Mouse (Mus musculus): ENCODE data around the gene Tmem50a. TPM values are rescaled to one million over a fixed set of nuclear protein-coding genes. Genes with fewer than 3 reads are reported as not detected.

The Tmem50a gene
- polyA plus RNA-seq, 1 experiment: 169 TPM

DNA sequence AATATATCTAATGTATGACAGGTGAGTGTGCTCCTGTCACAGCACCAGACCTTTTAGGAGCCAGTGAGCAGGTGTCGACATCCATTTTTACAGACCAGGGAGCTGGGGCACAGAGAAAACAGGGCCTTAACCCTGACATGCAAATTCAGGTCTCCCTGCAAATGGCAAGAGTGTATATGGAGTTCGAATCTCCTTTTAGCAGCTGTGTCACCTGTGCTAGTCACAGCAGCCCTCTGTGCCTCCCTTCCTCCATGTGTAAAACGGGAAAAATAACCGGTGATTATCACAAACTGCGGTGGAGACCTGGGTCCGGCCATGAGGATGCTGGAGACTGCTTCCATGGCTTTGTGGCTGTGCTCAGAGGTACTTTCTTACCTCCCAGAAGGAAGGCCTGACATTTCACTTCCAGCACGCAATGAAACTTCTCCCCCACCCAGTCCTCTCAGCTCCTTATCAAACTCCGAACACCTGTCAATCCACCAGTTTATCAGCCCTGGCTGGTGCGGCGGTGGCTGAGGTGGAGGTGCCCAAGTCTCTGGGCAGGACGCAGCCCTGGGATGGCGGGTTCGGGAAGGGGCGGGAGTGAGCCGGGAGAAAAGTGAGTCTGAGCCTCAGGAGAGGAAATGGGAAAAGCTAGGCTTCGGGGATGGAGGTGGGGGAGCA, 45.6 kb downstream of the Tmem50a start:
- 19% methylated on average over 16 of the region's 16 CpGs for WGBS
- H3K4me3 ChIP-seq (replicated peaks; ENCODE audit: extremely low read depth, low read depth, low read length): no peak overlapping the region
- no peak for DNase-seq
- no peaks in the 10 kb centered on the region for H3K4me1 ChIP-seq (ENCODE audit: control insufficient read depth, insufficient read depth, low read length)
- TF ChIP-seq CTCF (IDR thresholded peaks at IDR 0.05; ENCODE audit: insufficient read depth, low read length): no peak

DNA sequence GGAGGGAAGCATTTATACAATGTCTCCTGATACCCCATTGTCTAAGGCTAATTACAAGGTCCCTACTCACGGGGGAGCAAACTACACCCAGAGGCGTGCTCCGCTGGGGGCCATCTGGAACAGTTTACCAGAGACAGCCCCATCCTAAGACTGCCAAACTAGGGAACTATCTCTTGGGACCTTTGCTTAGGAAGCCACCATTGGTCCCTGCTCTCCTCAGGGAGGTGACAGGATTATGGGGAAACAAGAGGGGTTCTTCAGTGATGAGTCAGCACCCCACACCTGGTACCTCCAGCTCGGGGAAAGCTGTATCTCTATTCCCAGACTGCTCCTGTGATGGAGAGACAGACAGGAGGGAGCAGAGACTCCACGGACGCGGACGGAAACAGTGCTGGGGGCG, 46.3 kb downstream of the Tmem50a start:
- WGBS: 38% methylated on average over 8 of the region's 9 CpGs

DNA sequence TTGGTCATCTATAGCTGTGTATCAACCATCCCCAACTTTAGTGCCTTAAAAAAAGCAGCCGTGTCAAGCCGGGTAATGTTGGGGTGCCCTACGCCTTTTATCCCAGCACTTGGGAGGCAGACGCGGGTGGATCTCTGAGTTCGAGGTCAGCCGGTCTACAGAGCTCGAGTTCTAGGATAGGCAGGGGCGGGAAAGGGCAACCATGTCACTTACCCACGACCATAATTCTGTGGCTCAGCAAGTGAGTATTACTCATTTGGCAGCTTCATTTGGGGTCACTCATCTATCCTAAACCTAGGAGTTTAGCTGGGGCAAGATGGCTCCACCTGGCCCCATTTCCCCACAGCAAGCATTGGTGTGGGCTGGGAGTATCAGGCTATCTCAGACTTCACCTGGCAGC, 46.8 kb downstream of the Tmem50a start:
- H3K4me3 ChIP-seq (replicated peaks; ENCODE audit: extremely low read depth, low read depth, low read length): no peak overlapping the region
- H3K4me1 ChIP-seq (ENCODE audit: control insufficient read depth, insufficient read depth, low read length): no peaks in the 10 kb centered on the region
- TF ChIP-seq CTCF (IDR thresholded peaks at IDR 0.05; ENCODE audit: insufficient read depth, low read length) (no peak), POLR2A (IDR thresholded peaks at IDR 0.05; ENCODE audit: borderline replicate concordance, extremely low read depth, low read depth, low read length) (no peak)
- 85% methylated on average over 10 of the region's 10 CpGs for WGBS
- no peak for DNase-seq

More for the DNA sequence above, 46.3 kb downstream of the Tmem50a start:
- Histone ChIP-seq H3K4me1 (ENCODE audit: control insufficient read depth, insufficient read depth, low read length) (no peaks in the 10 kb centered on the region), H3K4me3 (replicated peaks; ENCODE audit: extremely low read depth, low read depth, low read length) (no peak overlapping the region)
- DNase-seq: no peak
- no peak for TF ChIP-seq POLR2A (IDR thresholded peaks at IDR 0.05; ENCODE audit: borderline replicate concordance, extremely low read depth, low read depth, low read length)
- TF ChIP-seq CTCF (IDR thresholded peaks at IDR 0.05; ENCODE audit: insufficient read depth, low read length): no peak

DNA sequence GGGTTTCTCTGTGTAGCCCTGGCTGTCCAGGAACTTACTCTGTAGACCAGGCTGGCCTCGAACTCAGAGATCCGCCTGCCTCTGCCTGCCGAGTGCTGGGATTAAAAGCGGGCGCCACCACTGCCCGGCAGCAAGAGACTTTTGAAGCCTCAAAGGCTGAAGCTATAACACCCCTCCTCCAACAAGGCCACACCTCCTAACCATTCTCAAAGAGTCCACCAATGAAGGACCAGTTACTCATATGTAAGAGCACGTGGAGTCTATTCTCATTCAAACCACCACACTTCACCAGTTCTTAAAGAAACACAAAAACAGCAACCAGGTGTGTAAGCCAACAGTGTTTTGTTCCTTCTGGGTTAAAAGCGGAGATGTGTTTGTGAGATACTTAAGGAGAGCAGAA, 47.2 kb downstream of the Tmem50a start:
- TF ChIP-seq CTCF (IDR thresholded peaks at IDR 0.05; ENCODE audit: insufficient read depth, low read length): no peak
- no peak for TF ChIP-seq POLR2A (IDR thresholded peaks at IDR 0.05; ENCODE audit: borderline replicate concordance, extremely low read depth, low read depth, low read length)
- no peak for DNase-seq
- H3K4me3 ChIP-seq (replicated peaks; ENCODE audit: extremely low read depth, low read depth, low read length): no peak overlapping the region
- 85% methylated on average over 8 of the region's 8 CpGs for WGBS
- no peaks in the 10 kb centered on the region for H3K4me1 ChIP-seq (ENCODE audit: control insufficient read depth, insufficient read depth, low read length)

DNA sequence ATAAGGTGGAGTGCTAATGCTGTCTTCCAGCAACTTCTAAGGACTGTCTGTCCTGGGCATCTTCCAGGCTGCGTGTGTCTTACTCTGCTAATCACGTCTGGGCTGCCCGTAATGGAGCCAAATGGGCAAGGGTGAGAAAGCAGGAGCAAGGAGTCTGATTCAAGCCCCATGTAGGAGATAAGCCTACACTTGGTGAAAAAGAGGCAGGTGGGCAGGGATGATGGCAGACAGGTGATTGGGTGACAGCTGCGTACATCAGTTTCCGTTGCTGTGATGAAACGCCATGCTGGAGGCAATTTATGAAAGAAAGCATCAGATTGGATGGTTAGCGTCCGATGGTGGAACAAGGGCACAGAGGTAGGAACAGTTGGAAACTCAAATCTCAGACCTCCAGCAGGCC, 47.6 kb downstream of the Tmem50a start:
- Histone ChIP-seq H3K4me3 (replicated peaks; ENCODE audit: extremely low read depth, low read depth, low read length) (no peak overlapping the region), H3K4me1 (ENCODE audit: control insufficient read depth, insufficient read depth, low read length) (no peaks in the 10 kb centered on the region)
- no peak for DNase-seq
- 90% methylated on average over 8 of the region's 8 CpGs for WGBS
- TF ChIP-seq CTCF (IDR thresholded peaks at IDR 0.05; ENCODE audit: insufficient read depth, low read length) (no peak), POLR2A (IDR thresholded peaks at IDR 0.05; ENCODE audit: borderline replicate concordance, extremely low read depth, low read depth, low read length) (no peak)

DNA sequence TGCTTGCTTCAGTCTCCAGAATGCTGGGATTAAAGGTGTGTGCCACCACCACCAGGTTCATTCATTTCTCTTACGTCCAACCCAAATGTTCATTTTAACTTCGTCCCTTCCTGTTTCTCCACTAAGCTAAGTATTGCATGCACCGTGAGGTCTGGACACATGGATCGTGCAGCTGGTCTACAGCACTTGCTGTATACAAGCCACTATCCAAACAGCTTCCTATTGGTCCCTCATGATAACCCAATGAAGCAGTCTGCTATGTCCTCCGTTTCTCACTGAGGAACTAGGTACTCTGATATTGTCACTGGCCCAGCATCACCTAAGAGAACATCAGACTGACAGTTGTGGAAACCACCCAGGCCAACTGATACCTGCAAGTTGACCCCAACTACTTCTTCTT, 49.0 kb downstream of the Tmem50a start:
- Histone ChIP-seq H3K4me1 (ENCODE audit: control insufficient read depth, insufficient read depth, low read length) (no peaks in the 10 kb centered on the region), H3K4me3 (replicated peaks; ENCODE audit: extremely low read depth, low read depth, low read length) (no peak overlapping the region)
- TF ChIP-seq CTCF (IDR thresholded peaks at IDR 0.05; ENCODE audit: insufficient read depth, low read length): no peak
- TF ChIP-seq POLR2A (IDR thresholded peaks at IDR 0.05; ENCODE audit: borderline replicate concordance, extremely low read depth, low read depth, low read length): no peak
- DNase-seq: no peak
- 79% methylated on average over 5 of the region's 5 CpGs for WGBS

DNA sequence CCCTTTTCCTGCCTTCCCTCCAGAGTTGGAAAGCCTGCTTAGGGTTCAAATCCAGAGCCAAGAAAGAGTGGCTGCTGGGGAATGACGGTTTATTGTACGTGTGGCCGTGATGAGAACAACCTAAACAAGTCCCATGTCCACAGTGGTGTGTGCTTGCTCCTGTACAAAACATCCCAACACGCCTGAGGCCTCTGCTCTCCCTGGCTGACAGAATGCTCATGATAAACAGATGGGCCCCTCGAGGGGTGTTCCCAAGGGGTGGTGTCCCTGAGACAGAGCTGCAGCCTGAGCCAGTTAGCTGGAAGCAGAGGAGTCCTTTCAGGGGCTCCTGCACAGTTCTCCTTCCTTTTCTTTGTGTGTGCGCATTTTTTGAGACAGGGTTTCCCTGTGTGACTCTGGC, 49.5 kb downstream of the Tmem50a start:
- no peak overlapping the region for H3K4me3 ChIP-seq (replicated peaks; ENCODE audit: extremely low read depth, low read depth, low read length)
- H3K4me1 ChIP-seq (ENCODE audit: control insufficient read depth, insufficient read depth, low read length): no peaks in the 10 kb centered on the region
- DNase-seq: no peak
- WGBS: 68% methylated on average over 6 of the region's 6 CpGs
- TF ChIP-seq CTCF (IDR thresholded peaks at IDR 0.05; ENCODE audit: insufficient read depth, low read length) (no peak), POLR2A (IDR thresholded peaks at IDR 0.05; ENCODE audit: borderline replicate concordance, extremely low read depth, low read depth, low read length) (no peak)

DNA sequence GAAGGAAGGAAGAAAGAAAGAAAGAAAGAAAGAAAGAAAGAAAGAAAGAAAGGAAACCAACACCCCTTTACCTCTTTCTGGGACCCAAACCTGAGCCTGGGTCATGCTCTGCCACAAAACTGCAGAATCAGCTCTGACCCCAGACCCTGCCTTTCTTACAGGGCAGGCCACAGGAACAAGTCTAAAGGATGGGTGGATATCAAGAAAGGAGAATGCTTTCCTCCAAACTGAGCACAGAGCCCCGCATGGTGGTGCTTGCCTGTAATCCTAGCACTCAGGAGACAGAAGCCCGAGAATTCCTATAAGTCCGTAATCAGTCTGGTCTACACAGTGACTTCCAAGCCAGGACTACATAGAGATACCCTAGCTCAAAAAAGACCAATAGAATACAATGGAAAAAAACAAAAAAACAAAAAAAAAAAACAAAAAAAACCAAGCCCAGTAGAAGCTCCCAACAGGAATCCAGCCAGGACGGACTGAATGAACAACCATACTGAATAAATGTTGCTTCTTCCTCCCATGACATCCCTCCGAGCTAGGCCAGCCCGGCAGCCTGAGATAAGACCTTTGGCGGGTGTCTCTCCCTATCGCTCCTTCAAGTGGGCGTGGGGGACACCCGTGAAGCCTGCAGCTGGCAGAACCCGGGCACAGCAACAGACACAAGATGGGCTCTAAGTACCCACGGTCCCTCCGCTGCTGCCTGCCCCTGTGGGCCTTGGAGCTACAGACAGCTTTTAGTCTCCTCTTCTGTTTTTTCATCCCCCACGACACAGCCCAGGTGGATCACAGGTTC, 50.7 kb downstream of the Tmem50a start, which contains the start of gene Rhd:
TSS of gene Rhd (plus strand) at position 600 of the 793 bp plus-strand sequence.
- H3K4me1 ChIP-seq (ENCODE audit: control insufficient read depth, insufficient read depth, low read length): no peaks in the 10 kb centered on the region
- TF ChIP-seq POLR2A (IDR thresholded peaks at IDR 0.05; ENCODE audit: borderline replicate concordance, extremely low read depth, low read depth, low read length) (no peak), CTCF (IDR thresholded peaks at IDR 0.05; ENCODE audit: insufficient read depth, low read length) (no peak)
- H3K4me3 ChIP-seq (replicated peaks; ENCODE audit: extremely low read depth, low read depth, low read length): no peak within 1 kb of the TSS
- no peak for DNase-seq
- 64% methylated on average over 14 of the region's 14 CpGs for WGBS

DNA sequence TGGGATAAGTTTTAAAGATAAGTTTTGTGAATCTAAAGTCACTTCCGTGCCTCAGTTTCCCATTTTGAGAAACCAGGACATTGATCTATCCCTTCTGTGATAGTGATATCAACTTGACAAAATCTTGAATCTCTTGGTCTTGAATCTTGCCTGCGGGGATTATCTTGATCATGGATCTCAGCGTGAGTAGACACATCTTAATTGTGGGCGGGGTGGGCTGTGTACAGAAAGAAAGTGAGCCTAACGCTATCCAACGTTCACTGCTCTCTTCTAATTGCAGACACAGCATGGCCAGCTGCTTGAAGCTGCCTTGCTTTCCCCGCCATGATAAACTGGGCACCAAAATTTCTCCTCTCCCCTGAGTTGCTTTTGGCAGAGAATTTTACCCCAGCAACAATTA, 51.8 kb downstream of the Tmem50a start:
- no peak for DNase-seq
- 78% methylated on average over 7 of the region's 7 CpGs for WGBS
- no peaks in the 10 kb centered on the region for H3K4me1 ChIP-seq (ENCODE audit: control insufficient read depth, insufficient read depth, low read length)
- TF ChIP-seq CTCF (IDR thresholded peaks at IDR 0.05; ENCODE audit: insufficient read depth, low read length) (no peak), POLR2A (IDR thresholded peaks at IDR 0.05; ENCODE audit: borderline replicate concordance, extremely low read depth, low read depth, low read length) (no peak)
- no peak overlapping the region for H3K4me3 ChIP-seq (replicated peaks; ENCODE audit: extremely low read depth, low read depth, low read length)

DNA sequence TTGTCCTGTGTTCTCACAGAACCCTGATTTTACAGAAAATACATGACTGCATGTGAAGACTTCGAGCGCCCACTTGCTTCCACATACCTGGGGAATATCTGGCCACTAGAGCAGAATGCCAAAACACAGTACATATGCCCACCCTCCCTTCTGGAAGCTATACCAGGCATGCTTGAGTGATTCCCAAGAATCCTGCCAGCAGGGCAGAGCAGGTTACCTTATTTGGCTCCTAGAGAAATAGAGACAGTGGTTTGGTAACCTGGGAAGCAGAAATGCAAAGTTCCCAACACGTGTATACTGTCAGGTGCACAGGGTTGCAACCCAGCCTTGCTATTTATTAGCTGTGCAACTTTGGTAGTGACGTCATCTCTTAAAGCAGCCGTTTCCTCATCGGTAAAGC, 52.9 kb downstream of the Tmem50a start:
- DNase-seq: no peak
- no peak overlapping the region for H3K4me3 ChIP-seq (replicated peaks; ENCODE audit: extremely low read depth, low read depth, low read length)
- WGBS: 61% methylated on average over 6 of the region's 6 CpGs
- TF ChIP-seq POLR2A (IDR thresholded peaks at IDR 0.05; ENCODE audit: borderline replicate concordance, extremely low read depth, low read depth, low read length): no peak
- TF ChIP-seq CTCF (IDR thresholded peaks at IDR 0.05; ENCODE audit: insufficient read depth, low read length): no peak
- no peaks in the 10 kb centered on the region for H3K4me1 ChIP-seq (ENCODE audit: control insufficient read depth, insufficient read depth, low read length)
